ENCODE assay signal across 17 mouse cellular contexts in genomic region chr7:78958499-78959073, GRCm38 (mm10). TPM values are rescaled to one million over a fixed set of nuclear protein-coding genes. Genes with fewer than 3 reads are reported as not detected.
DNase-seq lines count a peak whose midpoint lies in the region; ATAC-seq lines count a peak whose summit lies in the region.
"Had no signal": no experiment of that assay in that cellular context is flagged by ENCODE, and none has a peak within 500 bp of the region (broad histone marks: within the 10 kb centered on the region; RNA-seq: fewer than 3 reads in every experiment).

No protein-coding gene starts in this region.

- no peak overlapping the region for H3K9ac ChIP-seq in hindbrain, embryonic 15.5 days
- H3K9ac ChIP-seq in hindbrain, embryonic 11.5 days (ENCODE audit: low read depth, low read length): no peak overlapping the region
- H3K9ac ChIP-seq in midbrain, embryonic 16.5 days (ENCODE audit: low read depth, low read length): no peak overlapping the region
- no peak overlapping the region for H3K9ac ChIP-seq in midbrain, embryonic 13.5 days (replicated peaks)
- H3K9ac ChIP-seq: forebrain, embryonic 15.5 days; intestine, embryonic 15.5 days; liver, embryonic 13.5 days; neural tube, embryonic 13.5 days had no signal

- no peaks in the 10 kb centered on the region for H3K36me3 ChIP-seq in hindbrain, embryonic 15.5 days
- H3K36me3 ChIP-seq in hindbrain, embryonic 11.5 days (ENCODE audit: control insufficient read depth, insufficient read depth, low read length): no peaks in the 10 kb centered on the region
- no peaks in the 10 kb centered on the region for H3K36me3 ChIP-seq in midbrain, embryonic 16.5 days (ENCODE audit: control insufficient read depth, insufficient read depth, low read length)
- no peaks in the 10 kb centered on the region for H3K36me3 ChIP-seq in midbrain, embryonic 13.5 days
- H3K36me3 ChIP-seq: forebrain, embryonic 15.5 days; intestine, embryonic 15.5 days; liver, embryonic 13.5 days; neural tube, embryonic 13.5 days had no signal

- H3K4me3 ChIP-seq in hindbrain, embryonic 15.5 days: no peak overlapping the region
- no peak overlapping the region for H3K4me3 ChIP-seq in hindbrain, embryonic 11.5 days (ENCODE audit: low read depth, low read length)
- no peak overlapping the region for H3K4me3 ChIP-seq in midbrain, embryonic 16.5 days (ENCODE audit: low read depth, low read length)
- H3K4me3 ChIP-seq in midbrain, embryonic 13.5 days (replicated peaks): no peak overlapping the region
- H3K4me3 ChIP-seq: forebrain, embryonic 15.5 days; intestine, embryonic 15.5 days; layer of hippocampus, adult 2 months; liver, embryonic 13.5 days; neural tube, embryonic 13.5 days had no signal

- no peaks in the 10 kb centered on the region for H3K9me3 ChIP-seq in hindbrain, embryonic 15.5 days
- no peaks in the 10 kb centered on the region for H3K9me3 ChIP-seq in hindbrain, embryonic 11.5 days (ENCODE audit: control insufficient read depth, low read length)
- H3K9me3 ChIP-seq in midbrain, embryonic 16.5 days (replicated peaks; ENCODE audit: control insufficient read depth, low read length, poor library complexity, severe bottlenecking): no peaks in the 10 kb centered on the region
- no peaks in the 10 kb centered on the region for H3K9me3 ChIP-seq in midbrain, embryonic 13.5 days
- H3K9me3 ChIP-seq: forebrain, embryonic 15.5 days; intestine, embryonic 15.5 days; liver, embryonic 13.5 days; neural tube, embryonic 13.5 days had no signal

- 74% methylated on average over 6 of the region's 6 CpGs for WGBS in hindbrain, embryonic 15.5 days
- 81% methylated on average over 6 of the region's 6 CpGs for WGBS in hindbrain, embryonic 11.5 days
- WGBS in midbrain, embryonic 16.5 days: 57% methylated on average over 6 of the region's 6 CpGs
- WGBS in midbrain, embryonic 13.5 days: 78% methylated on average over 6 of the region's 6 CpGs

- DNase-seq in hindbrain, embryonic 11.5 days (ENCODE audit: low spot score): no peak
- peak; percentile 37 for DNase-seq in kidney, postnatal 10 days
- DNase-seq in adrenal gland, postnatal 4 days (ENCODE audit: low spot score in 2 of 2): no peak
- no peak for DNase-seq in heart, adult 8-10 months (ENCODE audit: low spot score)
- DNase-seq: embryo, embryonic 11 days; heart, postnatal 14 days; liver, embryonic 13.5 days; spleen, adult 18-20 months; thymus, adult 18-20 months had no signal

- H3K27ac ChIP-seq in hindbrain, embryonic 15.5 days (replicated peaks): no peak overlapping the region
- H3K27ac ChIP-seq in hindbrain, embryonic 11.5 days (ENCODE audit: low read depth, low read length): no peak overlapping the region
- H3K27ac ChIP-seq in midbrain, embryonic 16.5 days (ENCODE audit: low read length): no peak overlapping the region
- no peak overlapping the region for H3K27ac ChIP-seq in midbrain, embryonic 13.5 days
- H3K27ac ChIP-seq: forebrain, embryonic 15.5 days; intestine, embryonic 15.5 days; layer of hippocampus, adult 2 months; liver, embryonic 13.5 days; neural tube, embryonic 13.5 days had no signal

- H3K4me2 ChIP-seq in hindbrain, embryonic 15.5 days: no peak overlapping the region
- no peak overlapping the region for H3K4me2 ChIP-seq in hindbrain, embryonic 11.5 days (replicated peaks; ENCODE audit: low read depth, low read length)
- no peak overlapping the region for H3K4me2 ChIP-seq in midbrain, embryonic 16.5 days (ENCODE audit: low read length)
- H3K4me2 ChIP-seq in midbrain, embryonic 13.5 days (replicated peaks): no peak overlapping the region
- H3K4me2 ChIP-seq: forebrain, embryonic 15.5 days; heart, embryonic 11.5 days; intestine, embryonic 15.5 days; liver, embryonic 13.5 days; neural tube, embryonic 13.5 days had no signal

- H3K4me1 ChIP-seq in hindbrain, embryonic 15.5 days (replicated peaks): peaks cover 4% of the 10 kb centered on the region
- no peaks in the 10 kb centered on the region for H3K4me1 ChIP-seq in hindbrain, embryonic 11.5 days (replicated peaks; ENCODE audit: control insufficient read depth, insufficient read depth, low read length)
- H3K4me1 ChIP-seq in midbrain, embryonic 16.5 days (ENCODE audit: control insufficient read depth, insufficient read depth, low read length): peaks cover 7% of the 10 kb centered on the region; the same call in 1 of the 2 replicates
- peaks cover 10% of the 10 kb centered on the region for H3K4me1 ChIP-seq in midbrain, embryonic 13.5 days (replicated peaks)
- H3K4me1 ChIP-seq: intestine, embryonic 15.5 days; liver, embryonic 13.5 days had no signal

- no peaks in the 10 kb centered on the region for H3K27me3 ChIP-seq in hindbrain, embryonic 15.5 days
- no peaks in the 10 kb centered on the region for H3K27me3 ChIP-seq in hindbrain, embryonic 11.5 days (ENCODE audit: control insufficient read depth, insufficient read depth, low read length)
- no peaks in the 10 kb centered on the region for H3K27me3 ChIP-seq in midbrain, embryonic 16.5 days (ENCODE audit: control insufficient read depth, insufficient read depth, low read depth, low read length)
- no peaks in the 10 kb centered on the region for H3K27me3 ChIP-seq in midbrain, embryonic 13.5 days
- H3K27me3 ChIP-seq: forebrain, embryonic 15.5 days; intestine, embryonic 15.5 days; liver, embryonic 13.5 days; neural tube, embryonic 13.5 days had no signal

- peak; percentile 83 for ATAC-seq in hindbrain, embryonic 15.5 days (ENCODE audit: low FRiP score, low read depth)
- no peak for ATAC-seq in hindbrain, embryonic 11.5 days (ENCODE audit: low FRiP score)
- ATAC-seq in midbrain, embryonic 16.5 days: peak; percentile 42; the same call in 1 of the 2 replicates
- no peak for ATAC-seq in midbrain, embryonic 13.5 days
- ATAC-seq: forebrain, embryonic 15.5 days; intestine, embryonic 15.5 days had no signal

RNA-seq across cellular contexts. Expression of gene Isg20, which starts 45.4 kb away (rescaled TPM):
- polyA plus RNA-seq in hindbrain, embryonic 15.5 days (2015; fragmentation: Nextera tagmentation; extraction: Ambion mirVana): 0.87 and 2.3 TPM in 2 replicates
- polyA plus RNA-seq in hindbrain, embryonic 11.5 days (2014; fragmentation: Nextera tagmentation; extraction: Ambion mirVana): 0.14 and 0.56 TPM in 2 replicates
- polyA plus RNA-seq in midbrain, embryonic 16.5 days (2015; fragmentation: Nextera tagmentation; extraction: Ambion mirVana): 1.1 and 2.7 TPM in 2 replicates
- polyA plus RNA-seq in midbrain, embryonic 13.5 days (2015; fragmentation: Nextera tagmentation; extraction: Ambion mirVana): 0.21 and 0.40 TPM in 2 replicates
- 10 to 100 TPM in 1 of 2 experiments, 1 to 10 TPM in 1; 7.4 to 13.7 TPM for total RNA-seq in adrenal gland, postnatal 4 days (2021)
- 1 to 10 TPM; 1.8 to 7.5 (median 5.4) TPM for total RNA-seq in heart, adult 8-10 months (2022)
- polyA plus RNA-seq: neural tube, embryonic 13.5 days had no signal

Comparison
In these comparisons a context has a peak if more than half of its experiments do, and no peak if none do; other contexts are left out.
1. ATAC-seq: peak in hindbrain, embryonic 15.5 days (single experiment) and midbrain, embryonic 16.5 days (single experiment); none in hindbrain, embryonic 11.5 days (single experiment) and midbrain, embryonic 13.5 days (single experiment).